Mouse (Mus musculus) liver, postnatal 0 days (tissue): ENCODE measurements around the gene Npm1.

Experiments used
- CTCF ChIP-seq: sonication (generic); IDR thresholded peaks from 2 replicates; pipeline ENCODE4 v1.5.1; 2016; ENCODE audit warnings: antibody characterized with exemption, low read depth
- EP300 ChIP-seq: IDR thresholded peaks from 2 replicates; pipeline ENCODE4 v1.6.1; 2016; ENCODE audit warnings: antibody characterized with exemption, low read depth, mild to moderate bottlenecking

DNA sequence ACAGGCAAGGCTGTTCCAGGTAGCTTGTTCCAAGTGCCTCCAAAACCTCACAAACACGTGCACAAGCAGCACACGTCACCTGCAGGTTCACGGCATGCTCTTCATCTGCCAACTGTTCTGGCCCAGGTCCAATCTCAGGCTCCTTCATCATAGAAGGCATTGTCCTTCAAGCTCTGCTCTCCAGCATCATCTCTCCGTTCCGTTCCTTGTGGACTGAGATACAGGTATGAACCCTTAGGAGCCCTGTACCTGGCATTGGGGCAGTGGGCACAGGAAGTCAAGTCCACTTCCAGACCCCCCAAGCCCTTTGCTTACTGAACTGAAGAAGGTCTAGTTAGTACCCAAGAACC is 22.9 kb downstream of the Npm1 start:
- TF ChIP-seq CTCF (no peak), EP300 (no peak)
